Comparison of ENCODE assay signal across 7 mouse cellular contexts in genomic region chr10:128492051-128492450, GRCm38 (mm10). TPM values are rescaled to one million over a fixed set of nuclear protein-coding genes. Genes with fewer than 3 reads are reported as not detected.
A peak's percentile ranks its signal among the peaks of the same experiment; 100 is the strongest.
DNase-seq lines count a peak whose midpoint lies in the region; ATAC-seq and TF ChIP-seq lines count a peak whose summit lies in the region.
"Not testable (repeated sequence)": the region's sequence is repeated elsewhere in the genome, so short reads cannot be mapped to it uniquely, and the experiment has no call there.

No protein-coding gene starts in this region.

- not testable (repeated sequence) for H3K27ac ChIP-seq in cerebellum, adult 2 months (ENCODE audit: insufficient read depth, low read length); neural tube, embryonic 11.5 days (ENCODE audit: low read depth, low read length)
- 0 out of 2 replicates have a peak overlapping the region, but pooled peaks have one; percentile 2 for H3K27ac ChIP-seq in forebrain, embryonic 12.5 days
- H3K27ac ChIP-seq in heart, embryonic 15.5 days, result peak overlapping the region; percentile 98
- peak overlapping the region; percentile 98 for H3K27ac ChIP-seq in intestine, embryonic 16.5 days (ENCODE audit: low read length)
- peak overlapping the region; percentile 97; the same call in 1 of the 2 replicates for H3K27ac ChIP-seq in limb, embryonic 13.5 days
- peak overlapping the region; percentile 99 for H3K27ac ChIP-seq in lung, embryonic 16.5 days (ENCODE audit: low read length)

- peak overlapping the region; percentile 76 for H3K4me2 ChIP-seq in forebrain, embryonic 12.5 days
- peak overlapping the region; percentile 77 for H3K4me2 ChIP-seq in heart, embryonic 15.5 days
- peak overlapping the region; percentile 78 for H3K4me2 ChIP-seq in intestine, embryonic 16.5 days (ENCODE audit: low read depth, low read length)
- peak overlapping the region; percentile 79 for H3K4me2 ChIP-seq in limb, embryonic 13.5 days (replicated peaks)
- H3K4me2 ChIP-seq in lung, embryonic 16.5 days (ENCODE audit: low read depth, low read length), result peak overlapping the region; percentile 78
- peak overlapping the region; percentile 83 for H3K4me2 ChIP-seq in neural tube, embryonic 11.5 days (ENCODE audit: low read depth)

- not testable (repeated sequence) for ATAC-seq in forebrain, embryonic 12.5 days (ENCODE audit: low FRiP score); heart, embryonic 15.5 days (replicated peaks; ENCODE audit: insufficient number of reproducible peaks, insufficient read depth, low FRiP score, low read depth); intestine, embryonic 16.5 days; limb, embryonic 13.5 days (ENCODE audit: low FRiP score, low read depth); lung, embryonic 16.5 days (ENCODE audit: low read depth); neural tube, embryonic 11.5 days (ENCODE audit: insufficient read depth, low FRiP score, low TSS enrichment)

- peak overlapping the region; percentile 75 for H3K9ac ChIP-seq in forebrain, embryonic 12.5 days
- peak overlapping the region; percentile 95 for H3K9ac ChIP-seq in heart, embryonic 15.5 days
- peak overlapping the region; percentile 95 for H3K9ac ChIP-seq in intestine, embryonic 16.5 days (ENCODE audit: low read depth, low read length)
- H3K9ac ChIP-seq in limb, embryonic 13.5 days, result peak overlapping the region; percentile 88
- H3K9ac ChIP-seq in lung, embryonic 16.5 days (ENCODE audit: low read length), result peak overlapping the region; percentile 83
- H3K9ac ChIP-seq in neural tube, embryonic 11.5 days (ENCODE audit: low read length), result not testable (repeated sequence)

- H3K27me3 ChIP-seq in cerebellum, adult 2 months (ENCODE audit: control insufficient read depth, insufficient read depth, low read length); forebrain, embryonic 12.5 days; heart, embryonic 15.5 days; intestine, embryonic 16.5 days (replicated peaks; ENCODE audit: control insufficient read depth, insufficient read depth, low read length); limb, embryonic 13.5 days; lung, embryonic 16.5 days (ENCODE audit: control insufficient read depth, insufficient read depth, low read depth, low read length); neural tube, embryonic 11.5 days (ENCODE audit: control insufficient read depth, insufficient read depth, low read length): not testable (repeated sequence)

- not testable (repeated sequence) for H3K9me3 ChIP-seq in forebrain, embryonic 12.5 days; heart, embryonic 15.5 days (replicated peaks); intestine, embryonic 16.5 days (ENCODE audit: control insufficient read depth, low read length); limb, embryonic 13.5 days; lung, embryonic 16.5 days (ENCODE audit: control insufficient read depth, low read length); neural tube, embryonic 11.5 days (ENCODE audit: control insufficient read depth, low read length)

- H3K4me3 ChIP-seq in cerebellum, adult 2 months (replicated peaks; ENCODE audit: insufficient read depth, low read depth, low read length), result peak overlapping the region; percentile 98
- peak overlapping the region; percentile 74 for H3K4me3 ChIP-seq in forebrain, embryonic 12.5 days (replicated peaks)
- H3K4me3 ChIP-seq in heart, embryonic 15.5 days, result peak overlapping the region; percentile 93
- peak overlapping the region; percentile 87 for H3K4me3 ChIP-seq in intestine, embryonic 16.5 days (ENCODE audit: low read length)
- peak overlapping the region; percentile 81 for H3K4me3 ChIP-seq in limb, embryonic 13.5 days
- H3K4me3 ChIP-seq in lung, embryonic 16.5 days (ENCODE audit: low read length), result peak overlapping the region; percentile 77
- H3K4me3 ChIP-seq in neural tube, embryonic 11.5 days (ENCODE audit: low read depth, low read length), result peak overlapping the region; percentile 88

- TF ChIP-seq POLR2A in cerebellum, adult 2 months (IDR thresholded peaks at IDR 0.05; ENCODE audit: borderline replicate concordance, insufficient read depth, low read length), result 0 out of 2 replicates have a peak, but pooled peaks have one; percentile 6

- peak in 1 of 2 experiments; percentile 43 for DNase-seq in cerebellum, adult 2 months
- not testable (repeated sequence) for DNase-seq in neural tube, embryonic 11.5 days (ENCODE audit: low spot score)

- not testable (repeated sequence) for TF ChIP-seq CTCF in cerebellum, adult 2 months (IDR thresholded peaks at IDR 0.05; ENCODE audit: borderline replicate concordance, insufficient read depth, low read depth, low read length)

- WGBS in cerebellum, adult 2 months, result 29% methylated on average over 8 of the region's 8 CpGs
- WGBS in forebrain, embryonic 12.5 days, result 84% methylated on average over 8 of the region's 8 CpGs
- 12% methylated on average over 8 of the region's 8 CpGs for WGBS in heart, embryonic 15.5 days
- WGBS in intestine, embryonic 16.5 days, result 32% methylated on average over 8 of the region's 8 CpGs
- WGBS in limb, embryonic 13.5 days, result 72% methylated on average over 8 of the region's 8 CpGs
- WGBS in lung, embryonic 16.5 days, result 22% methylated on average over 8 of the region's 8 CpGs
- 72% methylated on average over 6 of the region's 8 CpGs for WGBS in neural tube, embryonic 11.5 days

- H3K4me1 ChIP-seq in cerebellum, adult 2 months (ENCODE audit: control insufficient read depth, insufficient read depth, low read length), result peaks cover 33% of the 10 kb centered on the region
- H3K4me1 ChIP-seq in forebrain, embryonic 12.5 days, result peaks cover 31% of the 10 kb centered on the region
- peaks cover 60% of the 10 kb centered on the region for H3K4me1 ChIP-seq in heart, embryonic 15.5 days (replicated peaks)
- H3K4me1 ChIP-seq in intestine, embryonic 16.5 days (ENCODE audit: control insufficient read depth, insufficient read depth, low read length), result peaks cover 28% of the 10 kb centered on the region
- peaks cover 41% of the 10 kb centered on the region for H3K4me1 ChIP-seq in limb, embryonic 13.5 days
- H3K4me1 ChIP-seq in lung, embryonic 16.5 days (replicated peaks; ENCODE audit: control insufficient read depth, insufficient read depth, low read length), result peaks cover 25% of the 10 kb centered on the region
- peaks cover 14% of the 10 kb centered on the region; the same call in 1 of the 2 replicates for H3K4me1 ChIP-seq in neural tube, embryonic 11.5 days (ENCODE audit: control insufficient read depth, insufficient read depth, low read length)

- peaks cover 50% of the 10 kb centered on the region for H3K36me3 ChIP-seq in forebrain, embryonic 12.5 days (replicated peaks)
- peaks cover 35% of the 10 kb centered on the region for H3K36me3 ChIP-seq in heart, embryonic 15.5 days
- peaks cover 18% of the 10 kb centered on the region for H3K36me3 ChIP-seq in intestine, embryonic 16.5 days (ENCODE audit: control insufficient read depth, insufficient read depth, low read length)
- H3K36me3 ChIP-seq in limb, embryonic 13.5 days, result peaks cover 50% of the 10 kb centered on the region
- peaks cover 41% of the 10 kb centered on the region for H3K36me3 ChIP-seq in lung, embryonic 16.5 days (ENCODE audit: control insufficient read depth, insufficient read depth, low read length)
- H3K36me3 ChIP-seq in neural tube, embryonic 11.5 days (ENCODE audit: control insufficient read depth, insufficient read depth, low read length), result peaks cover 22% of the 10 kb centered on the region

RNA-seq across cellular contexts. Expression of gene Myl6, which starts 1.9 kb away (rescaled TPM):
- polyA plus RNA-seq in cerebellum, adult 2 months (2012; rRNA removed), result 1,381 and 1,434 TPM in 2 replicates
- 660 and 684 TPM in 2 replicates for polyA plus RNA-seq in forebrain, embryonic 12.5 days (2016; fragmentation: Nextera tagmentation; extraction: Ambion mirVana)
- polyA plus RNA-seq in heart, embryonic 15.5 days (2015; fragmentation: Nextera tagmentation; extraction: Ambion mirVana), result 1,051 and 1,154 TPM in 2 replicates
- polyA plus RNA-seq in intestine, embryonic 16.5 days (2015; fragmentation: Nextera tagmentation; extraction: Ambion mirVana), result 1,841 and 1,876 TPM in 2 replicates
- 1,077 and 1,101 TPM in 2 replicates for polyA plus RNA-seq in limb, embryonic 13.5 days (2015; fragmentation: Nextera tagmentation; extraction: Ambion mirVana)
- 1,564 and 1,684 TPM in 2 replicates for polyA plus RNA-seq in lung, embryonic 16.5 days (2015; fragmentation: Nextera tagmentation; extraction: Ambion mirVana)
- 776 and 804 TPM in 2 replicates for polyA plus RNA-seq in neural tube, embryonic 11.5 days (2014; fragmentation: Nextera tagmentation; extraction: Ambion mirVana)

RNA-seq across cellular contexts. Expression of gene Myl6b, which starts 6.4 kb away (rescaled TPM):
- polyA plus RNA-seq in cerebellum, adult 2 months (2012; rRNA removed), result 28.9 and 36.1 TPM in 2 replicates
- polyA plus RNA-seq in forebrain, embryonic 12.5 days (2016; fragmentation: Nextera tagmentation; extraction: Ambion mirVana), result 2.4 and 2.7 TPM in 2 replicates
- polyA plus RNA-seq in heart, embryonic 15.5 days (2015; fragmentation: Nextera tagmentation; extraction: Ambion mirVana), result 4.3 and 4.6 TPM in 2 replicates
- 2.8 TPM in 2 replicates for polyA plus RNA-seq in intestine, embryonic 16.5 days (2015; fragmentation: Nextera tagmentation; extraction: Ambion mirVana)
- 4.7 and 5.0 TPM in 2 replicates for polyA plus RNA-seq in limb, embryonic 13.5 days (2015; fragmentation: Nextera tagmentation; extraction: Ambion mirVana)
- polyA plus RNA-seq in lung, embryonic 16.5 days (2015; fragmentation: Nextera tagmentation; extraction: Ambion mirVana), result 3.5 and 5.1 TPM in 2 replicates
- 2.4 and 3.5 TPM in 2 replicates for polyA plus RNA-seq in neural tube, embryonic 11.5 days (2014; fragmentation: Nextera tagmentation; extraction: Ambion mirVana)

RNA-seq across cellular contexts. Expression of gene Smarcc2, which starts 33.0 kb away (rescaled TPM):
- 239 and 260 TPM in 2 replicates for polyA plus RNA-seq in cerebellum, adult 2 months (2012; rRNA removed)
- polyA plus RNA-seq in forebrain, embryonic 12.5 days (2016; fragmentation: Nextera tagmentation; extraction: Ambion mirVana), result 189 and 210 TPM in 2 replicates
- polyA plus RNA-seq in heart, embryonic 15.5 days (2015; fragmentation: Nextera tagmentation; extraction: Ambion mirVana), result 59.2 and 60.3 TPM in 2 replicates
- 46.6 and 51.1 TPM in 2 replicates for polyA plus RNA-seq in intestine, embryonic 16.5 days (2015; fragmentation: Nextera tagmentation; extraction: Ambion mirVana)
- 96.6 and 110 TPM in 2 replicates for polyA plus RNA-seq in limb, embryonic 13.5 days (2015; fragmentation: Nextera tagmentation; extraction: Ambion mirVana)
- 71.3 and 76.4 TPM in 2 replicates for polyA plus RNA-seq in lung, embryonic 16.5 days (2015; fragmentation: Nextera tagmentation; extraction: Ambion mirVana)
- 124 and 125 TPM in 2 replicates for polyA plus RNA-seq in neural tube, embryonic 11.5 days (2014; fragmentation: Nextera tagmentation; extraction: Ambion mirVana)

RNA-seq across cellular contexts. Expression of gene Esyt1, which starts 33.6 kb away (rescaled TPM):
- polyA plus RNA-seq in cerebellum, adult 2 months (2012; rRNA removed), result 36.3 and 37.3 TPM in 2 replicates
- 11.2 and 13.8 TPM in 2 replicates for polyA plus RNA-seq in forebrain, embryonic 12.5 days (2016; fragmentation: Nextera tagmentation; extraction: Ambion mirVana)
- polyA plus RNA-seq in heart, embryonic 15.5 days (2015; fragmentation: Nextera tagmentation; extraction: Ambion mirVana), result 19.4 and 29.0 TPM in 2 replicates
- 24.4 and 25.7 TPM in 2 replicates for polyA plus RNA-seq in intestine, embryonic 16.5 days (2015; fragmentation: Nextera tagmentation; extraction: Ambion mirVana)
- 24.0 and 28.0 TPM in 2 replicates for polyA plus RNA-seq in limb, embryonic 13.5 days (2015; fragmentation: Nextera tagmentation; extraction: Ambion mirVana)
- 32.5 and 34.4 TPM in 2 replicates for polyA plus RNA-seq in lung, embryonic 16.5 days (2015; fragmentation: Nextera tagmentation; extraction: Ambion mirVana)
- 27.3 and 34.1 TPM in 2 replicates for polyA plus RNA-seq in neural tube, embryonic 11.5 days (2014; fragmentation: Nextera tagmentation; extraction: Ambion mirVana)

RNA-seq across cellular contexts. Expression of gene Zc3h10, which starts 55.5 kb away (rescaled TPM):
- polyA plus RNA-seq in cerebellum, adult 2 months (2012; rRNA removed), result 15.4 and 18.7 TPM in 2 replicates
- polyA plus RNA-seq in forebrain, embryonic 12.5 days (2016; fragmentation: Nextera tagmentation; extraction: Ambion mirVana), result 19.9 and 20.5 TPM in 2 replicates
- 10.2 and 11.0 TPM in 2 replicates for polyA plus RNA-seq in heart, embryonic 15.5 days (2015; fragmentation: Nextera tagmentation; extraction: Ambion mirVana)
- polyA plus RNA-seq in intestine, embryonic 16.5 days (2015; fragmentation: Nextera tagmentation; extraction: Ambion mirVana), result 13.3 and 13.6 TPM in 2 replicates
- 16.4 and 17.3 TPM in 2 replicates for polyA plus RNA-seq in limb, embryonic 13.5 days (2015; fragmentation: Nextera tagmentation; extraction: Ambion mirVana)
- 10.9 and 11.9 TPM in 2 replicates for polyA plus RNA-seq in lung, embryonic 16.5 days (2015; fragmentation: Nextera tagmentation; extraction: Ambion mirVana)
- polyA plus RNA-seq in neural tube, embryonic 11.5 days (2014; fragmentation: Nextera tagmentation; extraction: Ambion mirVana), result 16.6 and 18.3 TPM in 2 replicates
